Mouse (Mus musculus) erythroblast, embryonic 14.5 days (primary cell): ENCODE measurements around the gene Cptp.

Experiments used
- GATA1 ChIP-seq: IDR thresholded peaks from 2 replicates; pipeline ENCODE4 v1.6.1; 2012; ENCODE audit warnings: low read length, inconsistent platforms, mixed read lengths
- TAL1 ChIP-seq: IDR thresholded peaks from 3 replicates; pipeline ENCODE4 v1.6.1; 2012; ENCODE audit warnings: low read length, inconsistent platforms, mixed read lengths

DNA sequence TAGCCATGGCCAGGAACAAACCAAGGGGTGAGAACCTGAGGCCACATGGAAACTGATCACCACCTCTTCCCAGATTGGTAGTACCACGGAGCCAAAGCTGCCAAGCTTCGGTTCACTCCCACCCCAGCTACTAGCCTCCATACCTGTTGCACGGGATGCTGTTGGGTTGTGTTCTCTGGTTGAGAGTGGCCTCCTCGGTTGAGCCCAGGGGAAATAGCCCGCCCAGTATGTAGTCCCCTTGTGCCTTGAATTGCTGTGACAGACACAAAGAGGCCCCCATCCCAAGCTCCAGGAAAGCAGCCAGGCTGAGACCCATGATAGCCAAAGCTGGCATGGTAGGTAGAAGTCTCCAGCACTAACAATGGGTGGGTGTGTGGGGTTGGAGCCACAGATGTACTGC lies 6.2 kb downstream of the Cptp start, which contains the start of gene Tas1r3:
- no peak for TF ChIP-seq GATA1
- TF ChIP-seq TAL1 = no peak
